ENCODE assay signal across 8 mouse cellular contexts in genomic region chr2:13575287-13575801, GRCm38 (mm10). TPM values are rescaled to one million over a fixed set of nuclear protein-coding genes. Genes with fewer than 3 reads are reported as not detected.
DNase-seq lines count a peak whose midpoint lies in the region; ATAC-seq and TF ChIP-seq lines count a peak whose summit lies in the region.

No protein-coding gene starts in this region.

- under 1% methylated on average over 13 of the region's 13 CpGs for WGBS in intestine, embryonic 14.5 days

- H3K4me1 ChIP-seq in cortical plate, adult 2 months (ENCODE audit: control insufficient read depth, insufficient read depth, low read length), result peaks cover 1% of the 10 kb centered on the region
- peaks cover 13% of the 10 kb centered on the region for H3K4me1 ChIP-seq in intestine, embryonic 14.5 days (replicated peaks; ENCODE audit: control insufficient read depth, insufficient read depth, low read length)
- H3K4me1 ChIP-seq in megakaryocyte, embryonic 14.5 days, result peaks cover 36% of the 10 kb centered on the region

- H3K27me3 ChIP-seq in intestine, embryonic 14.5 days (replicated peaks; ENCODE audit: control insufficient read depth, insufficient read depth, low read length), result no peaks in the 10 kb centered on the region
- H3K27me3 ChIP-seq in megakaryocyte, embryonic 14.5 days (replicated peaks), result peaks cover 56% of the 10 kb centered on the region

- peaks cover 35% of the 10 kb centered on the region for H3K36me3 ChIP-seq in intestine, embryonic 14.5 days (ENCODE audit: control insufficient read depth, insufficient read depth, low read length)
- H3K36me3 ChIP-seq in megakaryocyte, embryonic 14.5 days (replicated peaks; ENCODE audit: low read length), result peaks cover 21% of the 10 kb centered on the region

- H3K27ac ChIP-seq in cortical plate, adult 2 months (ENCODE audit: insufficient read depth, low read length), result no peak overlapping the region
- H3K27ac ChIP-seq in intestine, embryonic 14.5 days (ENCODE audit: low read depth), result peak overlapping the region; percentile 98; the same call in 1 of the 2 replicates

- H3K9ac ChIP-seq in intestine, embryonic 14.5 days (ENCODE audit: low read length), result peak overlapping the region; percentile 81

- peak; percentile 46 for TF ChIP-seq CTCF in cortical plate, adult 2 months (IDR thresholded peaks at IDR 0.05; ENCODE audit: extremely low read depth, insufficient read depth, low read length)

- H3K9me3 ChIP-seq in intestine, embryonic 14.5 days (ENCODE audit: control insufficient read depth, low read length), result no peaks in the 10 kb centered on the region
- H3K9me3 ChIP-seq in megakaryocyte, embryonic 14.5 days, result no peaks in the 10 kb centered on the region

- peak; percentile 38 for DNase-seq in WW6 (ENCODE audit: low read depth, low spot score)
- peak; percentile 76 to 82 for DNase-seq in gastrocnemius, postnatal 36 days
- peak; percentile 93 for DNase-seq in intestine, embryonic 14.5 days (ENCODE audit: low spot score)
- peak; percentile 61 to 83 for DNase-seq in left cerebral cortex, postnatal 10 days (ENCODE audit: extremely low spot score in 1 of 2, low spot score in 2 of 2)
- DNase-seq in right cerebral cortex, postnatal 10 days (ENCODE audit: low spot score in 2 of 2), result peak; percentile 74 to 84
- DNase-seq in urinary bladder, postnatal 14 days (ENCODE audit: low spot score), result peak; percentile 81

- no peak for ATAC-seq in intestine, embryonic 14.5 days (replicated peaks; ENCODE audit: low FRiP score, low TSS enrichment, low read depth)

- intact Hi-C loops in gastrocnemius, postnatal 36 days (cut with DNase I), result loop anchor here (5.0 to 10.0 kb wide), 2 partner anchors 161 to 283 kb away; no protein-coding TSS in a partner anchor
- intact Hi-C loops in left cerebral cortex, postnatal 10 days (cut with DNase I), result loop anchor here (5.0 to 10.0 kb wide), 2 partner anchors 161 to 283 kb away; no protein-coding TSS in a partner anchor

- H3K4me3 ChIP-seq in cortical plate, adult 2 months (ENCODE audit: insufficient read depth, low read length), result peak overlapping the region; percentile 41
- peak overlapping the region; percentile 87 for H3K4me3 ChIP-seq in intestine, embryonic 14.5 days (ENCODE audit: low read depth, low read length)
- peak overlapping the region; percentile 95 for H3K4me3 ChIP-seq in megakaryocyte, embryonic 14.5 days (replicated peaks)

- TF ChIP-seq POLR2A in cortical plate, adult 2 months (IDR thresholded peaks at IDR 0.05; ENCODE audit: extremely low read depth, insufficient read depth, low read length), result no peak

- peak overlapping the region; percentile 64 for H3K4me2 ChIP-seq in intestine, embryonic 14.5 days (ENCODE audit: low read length)

RNA-seq across cellular contexts. Expression of gene Vim, which starts 1.6 kb away (rescaled TPM):
- 85.8 and 101 TPM in 2 replicates for polyA plus RNA-seq in cortical plate, adult 2 months (2012; rRNA removed)
- 100 to 1,000 TPM; 118 to 161 TPM for total RNA-seq in gastrocnemius, postnatal 36 days (2021)
- 503 and 545 TPM in 2 replicates for polyA plus RNA-seq in intestine, embryonic 14.5 days (2014; fragmentation: Nextera tagmentation; extraction: Ambion mirVana)
- total RNA-seq in left cerebral cortex, postnatal 10 days (2021), result 10 to 100 TPM; 85.9 to 87.7 TPM
- polyA plus RNA-seq in megakaryocyte, embryonic 14.5 days (2012; ENCODE audit: insufficient read depth, low replicate concordance), result 168 and 727 TPM in 2 replicates

RNA-seq across cellular contexts. Expression of gene Trdmt1, which starts 30.9 kb away (rescaled TPM):
- 4.8 and 5.4 TPM in 2 replicates for polyA plus RNA-seq in cortical plate, adult 2 months (2012; rRNA removed)
- total RNA-seq in gastrocnemius, postnatal 36 days (2021), result 1 to 10 TPM; 3.4 to 4.3 TPM
- polyA plus RNA-seq in intestine, embryonic 14.5 days (2014; fragmentation: Nextera tagmentation; extraction: Ambion mirVana), result 11.2 and 11.5 TPM in 2 replicates
- 1 to 10 TPM; 6.5 to 6.6 TPM for total RNA-seq in left cerebral cortex, postnatal 10 days (2021)
- 0.82 TPM in 1 of 2 replicates, not detected in the other for polyA plus RNA-seq in megakaryocyte, embryonic 14.5 days (2012; ENCODE audit: insufficient read depth, low replicate concordance)

Comparison
In these comparisons a context has a peak if more than half of its experiments do, and no peak if none do; other contexts are left out.
1. DNase-seq: peak in every context shown above with its lines; median percentile 93 in intestine, embryonic 14.5 days; 81 in urinary bladder, postnatal 14 days; 79 in gastrocnemius, postnatal 36 days; 79 in right cerebral cortex, postnatal 10 days; 72 in left cerebral cortex, postnatal 10 days; 38 in WW6.
2. H3K4me3 ChIP-seq: peak in every context shown above with its lines; median percentile 95 in megakaryocyte, embryonic 14.5 days; 87 in intestine, embryonic 14.5 days; 41 in cortical plate, adult 2 months.